Mouse (Mus musculus): ENCODE measurements around the gene 1700030J22Rik. TPM values are rescaled to one million over a fixed set of nuclear protein-coding genes. Genes with fewer than 3 reads are reported as not detected.

The 1700030J22Rik gene
- total RNA-seq, 2 experiments from 2014 or later, result 9.5 to 9.7 TPM

Other genes with a start within 250 kb of the 1700030J22Rik start
- gene Cdyl2, start 246.0 kb downstream of the 1700030J22Rik start, total RNA-seq (2021), result 10 to 100 TPM; 11.4 to 11.5 TPM
- 10 to 100 TPM; 12.2 to 12.6 TPM for gene Cmc2, start 57.5 kb downstream of the 1700030J22Rik start, total RNA-seq (2021)
- 1 to 10 TPM; 1.5 to 2.4 TPM for gene Cenpn, start 57.2 kb downstream of the 1700030J22Rik start, total RNA-seq (2021)
- gene Atmin, start 35.6 kb downstream of the 1700030J22Rik start, total RNA-seq (2021), result 10 to 100 TPM; 35.0 to 37.5 TPM
- gene Gcsh, start 14.6 kb upstream of the 1700030J22Rik start, total RNA-seq (2021), result 10 to 100 TPM; 49.1 to 55.1 TPM
- under 1 TPM; 0.14 TPM for gene Pkd1l2, start 103.5 kb upstream of the 1700030J22Rik start, total RNA-seq (2021)
- not detected for gene Bco1, start 116.9 kb upstream of the 1700030J22Rik start, total RNA-seq (2021)
- 10 to 100 TPM; 17.6 to 18.6 TPM for gene Gan, start 179.2 kb upstream of the 1700030J22Rik start, total RNA-seq (2021)